Mouse (Mus musculus) naive thymus-derived CD4-positive, alpha-beta T cell, adult 2 months (primary cell): Measurements from ENCODE around the gene Eprs.

Experiments
- DNase-seq: peaks from one replicate; pipeline ENCODE4 v3.0.0-alpha.2; 2011; ENCODE audit warnings: low read depth

Gene Eprs

DNA sequence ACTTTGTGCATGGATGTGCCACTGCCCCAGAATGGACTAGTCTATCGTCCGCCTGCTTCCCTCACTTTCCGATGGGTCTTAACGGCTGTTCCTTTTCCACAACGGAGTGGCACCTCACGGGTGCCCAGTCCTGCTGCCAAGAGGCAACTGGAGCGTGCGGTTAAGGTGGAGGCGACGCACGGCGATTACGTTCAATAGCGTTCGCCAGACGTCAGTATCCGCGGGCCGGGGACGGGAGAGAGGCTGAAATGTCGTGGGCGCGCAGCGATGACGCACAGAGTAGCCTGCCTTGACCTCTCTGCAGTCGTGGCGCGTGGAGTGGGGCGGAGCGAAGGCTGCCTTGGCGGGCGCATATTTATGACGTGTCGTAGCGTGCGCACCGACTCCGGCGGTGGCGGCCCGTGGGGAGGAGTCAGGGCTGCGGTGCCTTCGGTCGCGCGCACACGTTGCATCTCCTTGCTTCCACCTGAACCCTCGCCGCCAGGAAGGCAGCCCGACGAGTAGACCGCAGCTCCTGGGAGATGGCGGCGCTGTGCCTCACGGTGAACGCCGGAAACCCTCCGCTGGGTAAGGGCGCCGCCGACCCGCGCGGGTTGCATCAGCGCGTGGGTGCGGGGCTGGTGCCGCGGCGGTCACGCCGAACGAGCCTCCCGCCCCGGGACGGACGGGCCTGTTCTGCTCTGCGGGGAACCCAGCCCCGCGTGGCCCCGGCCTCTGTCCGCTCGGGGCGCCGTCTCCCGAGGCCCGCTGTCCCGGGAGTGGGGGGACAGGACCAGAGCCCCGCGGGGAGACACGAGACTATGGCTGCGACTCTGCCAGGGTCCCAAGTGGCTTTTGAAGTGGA lies at the start of gene Eprs:
TSS of gene Eprs (plus strand) at position 368 of the 844 bp plus-strand sequence.
- peak; percentile 99 for DNase-seq

DNA sequence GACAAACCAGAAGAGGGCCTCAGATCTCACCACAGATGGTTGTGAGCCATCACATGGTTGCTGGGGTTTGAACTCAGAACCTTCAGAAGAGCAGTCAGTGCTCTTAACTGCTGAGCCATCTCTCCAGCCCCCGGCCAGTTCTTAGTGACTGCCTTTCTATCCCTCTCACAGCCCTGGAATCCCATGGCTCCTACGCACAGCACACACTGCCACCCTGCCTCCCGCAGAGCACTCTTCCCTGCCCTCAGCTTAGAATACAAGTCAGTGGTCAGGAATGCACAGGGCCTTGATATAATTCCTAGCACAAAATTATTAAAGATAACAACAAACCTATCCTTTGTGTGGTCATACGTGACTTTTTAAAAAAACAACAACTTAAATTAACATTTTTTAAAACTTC lies 48.3 kb upstream of the Eprs start:
- DNase-seq: no peak

DNA sequence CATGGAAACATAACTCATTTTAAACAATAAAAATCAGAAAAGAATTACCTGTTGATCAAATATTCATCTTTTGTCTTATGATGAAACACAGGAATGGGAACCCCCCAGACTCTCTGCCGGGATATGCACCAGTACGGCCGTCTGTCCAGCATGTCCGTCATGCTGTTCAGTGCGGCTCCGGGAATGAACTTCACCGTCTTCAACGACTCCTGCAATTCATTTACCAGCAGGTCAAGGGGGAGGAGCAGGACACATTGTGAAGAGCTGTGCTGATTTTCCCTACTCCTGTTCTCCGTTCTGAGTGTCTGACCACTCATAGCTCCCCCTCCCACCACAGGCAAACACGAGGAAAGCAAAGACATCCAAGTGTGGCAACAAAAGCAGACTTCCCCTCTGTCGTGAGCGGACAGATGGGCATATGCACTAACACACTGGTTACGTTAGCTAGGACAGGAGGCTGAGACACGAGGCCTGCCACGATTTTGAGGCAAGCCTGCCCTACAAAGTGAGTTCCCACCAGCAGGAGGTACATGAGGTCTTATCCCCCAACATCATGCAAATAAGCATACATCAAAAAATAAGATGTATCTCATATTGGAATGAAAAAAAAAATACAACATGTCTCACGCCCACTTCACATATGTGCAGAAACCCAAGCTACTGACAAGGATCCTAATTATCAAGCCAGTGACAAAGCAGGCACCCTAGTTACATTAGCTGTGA lies 46.8 kb upstream of the Eprs start:
- DNase-seq: no peak

DNA sequence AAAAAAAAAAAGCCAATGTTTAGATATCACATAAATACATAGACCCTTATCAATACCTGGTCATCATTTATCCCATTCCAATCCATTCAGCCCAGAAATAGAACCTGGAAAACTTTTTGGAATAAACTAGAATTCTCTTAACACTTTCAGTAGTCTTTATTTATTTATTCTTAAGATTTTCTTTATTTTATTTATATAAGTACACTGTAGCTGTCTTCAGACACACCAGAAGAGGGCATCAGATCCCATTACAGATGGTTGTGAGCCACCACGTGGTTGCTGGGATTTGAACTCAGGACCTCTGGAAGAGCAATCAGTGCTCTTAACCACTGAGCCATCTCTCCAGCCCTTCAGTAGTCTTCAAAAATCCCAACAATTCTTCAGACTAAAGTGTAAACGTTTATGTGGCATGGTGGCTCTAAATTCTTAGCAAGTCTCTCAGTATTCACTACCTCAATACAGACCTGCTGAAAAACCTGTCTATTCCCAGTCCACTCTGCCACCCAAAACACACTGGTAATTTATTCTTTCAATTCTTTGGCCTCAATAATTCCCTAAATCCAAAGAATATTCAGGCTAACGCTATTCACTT lies 35.0 kb upstream of the Eprs start:
- DNase-seq: peak; percentile 14

GRCm38 (mm10) chr1:185328721-185329610 lies 33.9 kb upstream of the Eprs start, which contains the start of gene Iars2:
Gene Iars2, minus strand, starts transcription at chr1:185329396.
- DNase-seq: peak; percentile 94

DNA sequence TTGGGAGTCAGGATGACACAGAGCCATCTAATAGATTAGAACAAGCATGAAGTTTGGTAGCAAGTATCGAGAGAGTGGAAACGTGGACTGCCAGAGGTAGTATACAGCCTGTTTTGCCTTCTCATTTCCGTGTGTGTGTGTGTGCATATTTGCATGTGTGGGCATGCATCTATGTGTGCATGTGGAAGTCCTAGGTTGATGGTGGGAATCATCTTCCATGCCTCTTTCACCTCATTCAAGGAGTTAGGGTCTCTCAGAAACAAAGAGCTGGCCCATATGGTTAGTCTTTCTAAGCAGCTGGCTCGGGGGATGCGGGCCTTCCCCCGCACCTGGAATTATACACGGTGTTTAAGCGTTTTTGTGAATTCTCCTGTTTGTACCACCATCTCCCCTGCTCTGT lies 33.0 kb upstream of the Eprs start:
- DNase-seq: no peak

DNA sequence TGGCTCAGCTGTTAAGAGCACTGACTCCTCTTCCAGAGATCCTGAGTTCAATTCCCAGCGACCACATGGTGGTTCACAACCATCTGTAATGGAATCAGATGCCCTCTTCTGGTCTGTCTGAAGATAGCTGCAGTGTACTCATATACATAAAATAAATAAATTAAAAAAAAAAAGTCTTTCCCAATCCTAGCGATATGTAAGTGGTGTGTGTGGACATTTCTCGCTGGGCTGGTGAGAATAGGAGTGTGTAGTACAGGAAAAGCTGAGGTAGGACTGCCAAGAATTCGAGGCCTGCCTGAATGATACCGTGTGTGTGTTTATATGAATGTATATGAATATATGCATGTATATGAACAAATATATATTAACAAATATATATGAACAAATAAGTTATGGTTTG lies 31.5 kb upstream of the Eprs start:
- no peak for DNase-seq

DNA sequence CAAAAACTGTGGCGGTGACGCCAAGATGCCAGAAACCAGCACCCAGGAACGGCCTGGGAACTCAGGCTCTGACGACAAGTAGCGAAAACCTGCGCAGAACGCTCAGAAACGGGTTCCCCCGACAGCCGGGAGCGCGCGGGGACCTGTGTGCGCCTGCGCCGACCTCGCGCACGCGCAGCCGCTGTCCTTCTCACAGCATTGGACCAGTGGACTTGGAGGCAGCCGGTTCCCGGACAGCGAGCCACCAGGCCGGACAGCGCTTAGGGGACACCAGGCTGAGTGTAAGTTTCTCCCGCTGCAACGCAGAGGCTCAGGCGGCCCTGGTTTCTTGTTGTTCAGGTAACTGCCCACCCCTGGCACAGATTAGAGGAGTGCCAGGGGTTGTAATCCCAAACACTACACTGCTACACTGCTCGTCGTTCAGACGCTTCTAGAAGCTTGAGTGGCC lies 30.8 kb upstream of the Eprs start, which contains the start of gene Bpnt1:
TSS of gene Bpnt1 (plus strand) at position 167 of the 448 bp plus-strand sequence.
- DNase-seq: peak; percentile 91

DNA sequence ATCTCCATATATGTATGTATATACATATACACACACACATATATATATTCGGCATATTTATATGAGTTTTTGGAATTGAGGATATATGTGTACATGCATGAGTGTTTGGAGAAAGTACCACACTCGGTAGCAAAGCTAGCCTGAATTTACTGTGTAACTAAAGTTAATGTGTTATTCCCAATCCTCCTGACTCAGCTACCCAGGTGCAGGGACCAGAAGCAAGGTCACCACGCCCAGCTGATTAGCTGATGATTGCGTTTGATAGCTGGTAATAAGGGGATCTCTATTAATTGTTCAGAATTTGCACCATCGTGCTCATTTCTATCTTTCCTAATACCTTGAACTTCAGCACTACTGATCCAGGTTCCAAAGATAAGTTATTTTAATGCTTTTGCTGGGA lies 29.2 kb upstream of the Eprs start:
- DNase-seq: no peak

DNA sequence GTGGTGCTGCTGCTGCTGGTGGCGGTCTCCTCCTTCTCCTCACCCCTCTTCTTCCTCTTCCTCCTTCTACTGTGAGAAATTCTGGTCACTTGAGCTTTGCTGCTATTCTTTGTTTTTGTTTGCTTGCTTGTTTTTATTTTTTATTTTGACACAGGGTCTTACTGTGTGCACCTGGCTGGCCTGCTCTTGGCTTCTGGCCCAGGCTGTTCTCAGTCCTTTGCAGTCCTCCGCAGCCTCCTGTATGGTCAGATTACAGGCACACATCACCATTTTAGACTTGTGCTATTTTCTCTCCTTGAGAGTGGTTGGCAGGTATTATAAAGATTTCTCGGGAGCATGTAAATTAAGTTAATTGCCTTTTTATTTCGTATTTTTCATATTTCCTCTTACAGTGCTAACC lies 28.7 kb upstream of the Eprs start:
- no peak for DNase-seq

DNA sequence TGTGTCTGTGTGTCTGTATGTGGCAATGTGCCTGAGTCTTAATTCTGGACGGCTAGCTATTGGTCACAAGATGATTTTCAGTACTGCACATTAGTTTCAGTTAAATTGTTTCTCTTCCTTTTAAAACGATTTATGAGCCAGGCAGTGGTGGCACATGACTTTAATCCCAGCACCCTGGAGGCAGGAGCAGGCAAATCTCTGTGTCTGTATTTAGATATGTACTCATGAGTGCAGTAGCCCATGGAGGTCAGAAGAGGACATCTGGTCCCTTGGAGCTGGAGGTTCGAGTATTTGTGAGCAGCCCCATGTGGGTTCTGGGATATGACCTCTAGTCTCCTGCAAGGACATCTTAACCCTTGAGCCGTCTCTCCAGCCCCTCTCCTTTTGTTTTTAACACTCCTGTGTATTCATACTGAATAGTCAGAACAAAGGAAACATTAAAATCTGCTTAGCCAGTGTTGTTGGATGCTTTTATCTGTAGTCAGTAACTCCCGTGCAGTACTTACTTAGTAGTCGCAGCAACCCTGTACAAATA lies 27.5 kb upstream of the Eprs start:
- no peak for DNase-seq

GRCm38 (mm10) chr1:185336535-185336934 lies 26.3 kb upstream of the Eprs start:
- DNase-seq: no peak

DNA sequence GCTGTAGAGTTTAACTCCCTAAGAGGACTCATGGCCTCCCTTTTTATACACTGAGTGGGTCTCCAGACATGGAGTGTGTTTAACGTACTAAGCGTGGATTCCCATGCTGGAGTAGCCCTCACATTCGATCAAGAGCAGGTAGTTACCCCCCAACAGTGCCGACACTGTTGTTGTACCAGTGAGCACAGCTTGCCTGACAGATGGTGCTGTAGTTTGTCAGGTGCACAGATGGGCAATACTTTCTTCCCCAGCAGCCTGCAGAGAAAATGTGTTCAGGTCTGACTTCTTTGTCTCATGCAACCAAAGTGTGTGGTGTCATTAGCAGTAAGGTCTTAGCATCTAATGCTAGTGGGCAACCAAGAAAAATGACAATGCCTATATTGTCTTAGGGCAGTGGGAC lies 20.4 kb upstream of the Eprs start:
- no peak for DNase-seq

GRCm38 (mm10) chr1:185343422-185343821 lies 19.4 kb upstream of the Eprs start:
- no peak for DNase-seq

GRCm38 (mm10) chr1:185346188-185346587 lies 16.7 kb upstream of the Eprs start:
- no peak for DNase-seq

DNA sequence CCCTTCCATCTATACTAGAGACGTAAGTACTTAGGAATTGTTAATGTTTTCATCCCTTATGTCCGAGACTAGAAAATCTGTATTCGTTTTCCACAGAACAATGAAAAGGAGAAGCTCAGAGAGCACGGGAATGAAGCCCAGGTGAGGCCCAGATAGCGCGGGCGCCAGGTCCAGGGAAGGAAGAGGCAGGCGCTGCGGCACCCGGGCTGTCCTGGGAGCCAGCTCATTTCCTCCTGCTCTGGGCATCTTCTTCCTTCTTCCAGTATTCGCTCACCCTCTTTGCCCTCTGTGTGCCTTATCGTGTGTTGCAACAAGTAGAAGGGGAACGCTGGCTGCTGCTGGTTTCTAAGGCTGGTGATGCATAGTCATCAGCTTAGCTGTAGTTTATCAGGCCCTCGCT lies 13.1 kb upstream of the Eprs start:
- DNase-seq: no peak

- no peak for DNase-seq
These were observed 12.2 kb upstream of the Eprs start for GRCm38 (mm10) chr1:185350611-185351010.

GRCm38 (mm10) chr1:185352151-185352550 lies 10.7 kb upstream of the Eprs start:
- peak; percentile 68 for DNase-seq

GRCm38 (mm10) chr1:185353351-185353750 lies 9.5 kb upstream of the Eprs start:
- no peak for DNase-seq

DNA sequence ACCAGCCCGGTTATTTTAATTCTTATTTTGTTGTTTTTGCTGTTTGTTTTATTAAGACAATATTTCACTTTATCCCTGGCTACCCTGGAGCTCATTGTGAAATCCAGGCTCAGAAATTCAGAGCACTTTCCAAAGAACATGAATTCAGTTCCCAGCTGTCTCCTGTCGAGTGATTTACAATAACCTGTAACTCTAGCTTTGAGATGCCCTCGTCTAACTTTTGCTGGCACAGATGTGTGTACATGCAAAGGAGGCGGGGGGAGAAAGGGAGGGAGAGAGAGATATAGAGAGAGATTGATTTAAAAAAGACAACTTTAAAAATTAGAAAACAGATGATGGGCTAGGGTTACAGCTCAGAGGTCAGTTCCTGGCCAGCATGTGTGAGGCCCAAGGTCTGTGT lies 8.1 kb upstream of the Eprs start:
- DNase-seq: no peak

DNA sequence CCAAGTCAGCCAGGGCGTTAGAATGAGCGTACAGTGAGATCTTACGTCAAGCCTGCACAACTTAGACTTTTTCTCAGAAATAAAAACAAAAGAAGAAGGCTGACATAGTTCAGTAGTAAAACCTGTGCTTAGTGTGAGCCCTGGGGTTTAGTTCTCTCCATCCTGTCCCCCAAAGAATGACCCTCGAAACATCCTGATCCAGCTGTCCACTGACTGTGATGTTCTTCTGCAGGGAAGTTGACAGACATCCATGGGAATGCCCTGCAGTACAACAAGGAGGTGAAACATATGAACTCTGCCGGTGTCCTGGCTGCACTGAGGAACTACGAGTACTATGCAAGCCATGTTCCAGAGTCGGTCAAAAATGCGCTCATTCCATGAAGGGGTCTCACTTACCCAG lies 6.6 kb upstream of the Eprs start:
- no peak for DNase-seq

DNA sequence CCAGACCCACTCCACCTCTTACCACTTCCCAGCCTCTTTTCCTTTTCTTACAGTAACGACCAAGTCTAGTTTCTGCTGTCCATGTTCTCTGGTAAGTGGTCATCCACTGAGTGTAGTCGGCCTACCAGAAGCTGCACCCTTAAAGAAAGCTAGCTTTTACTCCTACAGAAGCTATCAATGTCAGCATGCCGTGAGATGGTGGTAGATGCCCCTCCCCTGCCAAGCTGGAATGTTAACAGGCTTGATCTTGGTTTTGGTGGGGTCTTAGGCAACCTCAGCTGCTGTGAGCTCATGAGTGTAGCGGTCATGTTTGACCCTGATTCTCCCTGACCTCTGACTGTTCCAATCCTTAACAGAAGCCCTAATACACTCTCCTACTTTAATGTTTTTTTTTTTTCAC lies 4.6 kb upstream of the Eprs start:
- DNase-seq: no peak
